Mouse (Mus musculus) liver, postnatal 0 days (tissue): ENCODE data around the gene Mzf1. TPM values are rescaled to one million over a fixed set of nuclear protein-coding genes. Genes with fewer than 3 reads are reported as not detected.

Experiments used
- ATAC-seq: fragments of 200-750 bp; cut with Nextera tagmentation; 2 replicates; pipeline ENCODE4 v1.8.0; 2017; ENCODE audit warnings: mild to moderate bottlenecking, moderate library complexity
- DNase-seq: peaks from one replicate; pipeline ENCODE4 v3.0.0-alpha.2; 2016
- H3K27ac ChIP-seq: fragments of 300-500 bp; sonication (generic); 2 replicates; pipeline ENCODE4 v1.5.1; 2014; ENCODE audit warnings: antibody characterized with exemption, moderate library complexity, mild to moderate bottlenecking, low read depth
- H3K27me3 ChIP-seq: fragments of 300-500 bp; sonication (generic); 2 replicates; pipeline ENCODE4 v1.6.1; 2014; ENCODE audit warnings: low read length, control low read depth, mixed read lengths; ENCODE audit not compliant: insufficient read depth
- H3K36me3 ChIP-seq: fragments of 300-500 bp; sonication (generic); replicated peaks from 2 replicates; pipeline ENCODE4 v1.6.1; 2014; ENCODE audit warnings: mild to moderate bottlenecking, control low read depth, low read length, moderate library complexity, mixed read lengths; ENCODE audit not compliant: insufficient read depth
- H3K4me1 ChIP-seq: fragments of 300-500 bp; sonication (generic); 2 replicates; pipeline ENCODE4 v1.6.1; 2014; ENCODE audit warnings: antibody characterized with exemption, mild to moderate bottlenecking, control low read depth; ENCODE audit not compliant: insufficient read depth
- H3K4me2 ChIP-seq: fragments of 300-500 bp; sonication (generic); 2 replicates; pipeline ENCODE4 v1.6.1; 2014; ENCODE audit warnings: low read depth, mild to moderate bottlenecking, low read length, moderate library complexity, mixed read lengths
- H3K4me3 ChIP-seq: fragments of 300-500 bp; sonication (generic); 2 replicates; pipeline ENCODE4 v1.5.1; 2014; ENCODE audit warnings: low read depth, low read length
- H3K9ac ChIP-seq: fragments of 300-500 bp; sonication (generic); replicated peaks from 2 replicates; pipeline ENCODE4 v1.6.1; 2014; ENCODE audit warnings: mild to moderate bottlenecking, moderate library complexity
- H3K9me3 ChIP-seq: fragments of 300-500 bp; sonication (generic); 2 replicates; pipeline ENCODE4 v1.6.1; 2016; ENCODE audit warnings: mild to moderate bottlenecking, control low read depth, low read length, mixed read lengths
- CTCF ChIP-seq: sonication (generic); IDR thresholded peaks from 2 replicates; pipeline ENCODE4 v1.5.1; 2016; ENCODE audit warnings: antibody characterized with exemption, low read depth
- EP300 ChIP-seq: IDR thresholded peaks from 2 replicates; pipeline ENCODE4 v1.6.1; 2016; ENCODE audit warnings: antibody characterized with exemption, low read depth, mild to moderate bottlenecking
- WGBS: fragments of 180-500 bp; shearing (Covaris S2); extraction: QIAGEN DNeasy Blood & Tissue Kit; methylation state at CpG from one replicate; pipeline ENCODE4 v1.1.7; 2014; ENCODE audit not compliant: insufficient replicate concordance; 5-methylcytosine and 5-hydroxymethylcytosine counted together
- polyA plus RNA-seq: library from polyadenylated mRNA; unstranded; fragments of >200 nt; fragmentation: Nextera tagmentation; extraction: Ambion mirVana; gene quantifications from 2 replicates; pipeline ENCODE4 v1.2.1, GENCODE M21; 2015

Gene Mzf1
- polyA plus RNA-seq, 1 experiment from 2014 or later, result 0.29 TPM

DNA sequence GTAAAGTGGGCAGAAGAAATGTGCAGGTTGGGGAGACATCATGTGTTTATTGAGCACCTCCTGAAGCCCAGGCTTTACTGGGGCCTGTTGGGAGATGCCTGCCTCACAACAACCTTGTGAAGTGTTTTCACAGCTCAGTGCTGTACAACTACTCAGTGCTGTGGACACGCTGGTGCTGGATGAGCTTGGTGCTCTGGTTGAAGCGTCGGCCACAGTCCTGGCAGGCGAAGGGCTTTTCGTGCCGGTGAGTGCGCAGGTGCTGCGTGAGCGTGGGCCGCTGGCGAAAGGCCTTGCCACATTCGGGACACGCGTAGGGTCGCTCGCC, 11.5 kb downstream of the Mzf1 start:
- H3K9me3 ChIP-seq, result no peaks in the 10 kb centered on the region
- peaks cover 20% of the 10 kb centered on the region for H3K4me1 ChIP-seq
- DNase-seq (no peak), ATAC-seq (no peak)
- H3K27ac ChIP-seq, result no peak overlapping the region
- 61% methylated on average over 16 of the region's 16 CpGs for whole genome bisulfite sequencing
- H3K4me2 ChIP-seq, result peak overlapping the region; percentile 67; the same call in 1 of the 2 replicates
- peaks cover 27% of the 10 kb centered on the region for H3K27me3 ChIP-seq
- H3K36me3 ChIP-seq, result no peaks in the 10 kb centered on the region
- TF ChIP-seq CTCF (no peak), EP300 (no peak)
- no peak overlapping the region for H3K9ac ChIP-seq
- H3K4me3 ChIP-seq, result peak overlapping the region; percentile 43; the same call in 1 of the 2 replicates

DNA sequence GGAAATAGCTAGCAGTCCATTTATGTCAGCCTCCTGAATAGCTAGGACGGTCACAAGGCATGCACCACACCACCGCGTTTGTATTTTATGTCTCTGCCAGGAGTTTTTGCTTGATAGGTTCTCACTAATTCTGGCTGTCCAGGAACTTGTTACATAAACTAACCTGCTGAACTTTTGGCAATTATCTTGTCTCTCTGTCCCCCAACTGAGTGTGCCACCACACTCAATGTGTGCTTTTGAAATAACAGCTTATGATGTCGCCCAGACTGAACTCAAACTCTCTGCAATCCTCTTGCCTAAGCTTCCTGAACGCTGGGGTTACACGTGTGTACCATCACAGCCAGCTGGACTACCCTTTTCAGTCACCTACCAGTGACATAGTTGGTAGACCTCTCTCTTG, 12.1 kb downstream of the Mzf1 start:
- no peak for TF ChIP-seq CTCF
- TF ChIP-seq EP300, result no peak

DNA sequence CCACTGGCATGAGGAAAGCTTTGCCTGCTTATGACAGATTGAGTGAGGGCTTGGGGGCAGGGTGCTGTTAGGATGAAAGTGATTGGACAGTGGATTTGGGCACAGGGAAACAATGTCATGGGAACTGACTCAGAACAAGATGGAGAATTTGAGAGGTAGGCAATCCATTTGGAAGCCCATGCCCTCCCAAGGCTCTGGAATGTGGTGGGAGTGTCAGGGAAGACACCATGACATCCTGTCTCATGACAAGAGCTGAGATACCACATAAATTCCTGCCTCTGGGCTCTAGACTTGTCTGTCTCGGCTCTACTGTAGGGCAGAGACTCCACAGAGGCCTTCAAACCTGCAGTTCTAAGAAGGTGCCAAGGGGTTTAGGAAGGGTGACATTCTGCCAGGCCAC, 13.3 kb downstream of the Mzf1 start:
- peaks cover 28% of the 10 kb centered on the region for H3K4me1 ChIP-seq
- TF ChIP-seq CTCF (no peak), EP300 (no peak)
- no peak overlapping the region for H3K9ac ChIP-seq
- H3K36me3 ChIP-seq, result peaks cover 3% of the 10 kb centered on the region; the same call in 1 of the 2 replicates
- no peak overlapping the region for H3K27ac ChIP-seq
- H3K27me3 ChIP-seq, result peaks cover 27% of the 10 kb centered on the region
- no peaks in the 10 kb centered on the region for H3K9me3 ChIP-seq
- WGBS, result 85% methylated on average over 1 of the region's 1 CpGs
- no peak for ATAC-seq
- H3K4me3 ChIP-seq, result no peak overlapping the region
- DNase-seq, result no peak
- H3K4me2 ChIP-seq, result no peak overlapping the region

More for the DNA sequence above, 12.1 kb downstream of the Mzf1 start:
- no peaks in the 10 kb centered on the region for H3K36me3 ChIP-seq
- H3K9ac ChIP-seq, result no peak overlapping the region
- H3K4me1 ChIP-seq, result peaks cover 20% of the 10 kb centered on the region
- no peak overlapping the region for H3K4me2 ChIP-seq
- H3K4me3 ChIP-seq, result no peak overlapping the region
- DNase-seq (no peak), ATAC-seq (no peak)
- H3K27me3 ChIP-seq, result peaks cover 27% of the 10 kb centered on the region
- no peaks in the 10 kb centered on the region for H3K9me3 ChIP-seq
- 72% methylated on average over 6 of the region's 6 CpGs for WGBS
- no peak overlapping the region for H3K27ac ChIP-seq

DNA sequence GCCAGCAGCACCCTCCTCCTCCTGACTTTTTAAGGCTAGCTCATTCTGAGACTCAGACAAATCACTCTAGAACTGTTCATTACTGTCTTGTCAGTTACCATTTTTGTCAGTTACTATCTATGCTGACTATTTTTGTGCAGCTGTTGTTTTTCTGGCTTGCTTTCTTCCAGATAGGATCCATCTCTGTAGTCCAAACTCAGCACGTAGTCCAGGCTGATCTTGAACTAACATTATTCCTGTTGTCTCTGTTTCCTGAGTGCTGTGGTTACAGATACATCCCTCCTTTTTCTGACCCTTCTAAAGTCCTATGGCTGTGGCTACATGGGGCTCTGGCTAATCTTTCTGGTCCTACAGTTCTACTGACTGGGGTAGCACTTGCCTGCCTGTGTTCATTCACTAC, 15.4 kb downstream of the Mzf1 start:
- Histone ChIP-seq H3K4me1 (peaks cover 39% of the 10 kb centered on the region), H3K27ac (peak overlapping the region; percentile 100), H3K9ac (peak overlapping the region; percentile 100; the same call in 1 of the 2 replicates), H3K36me3 (peaks cover 15% of the 10 kb centered on the region), H3K4me3 (peak overlapping the region; percentile 85), H3K27me3 (peaks cover 16% of the 10 kb centered on the region), H3K9me3 (no peaks in the 10 kb centered on the region), H3K4me2 (peak overlapping the region; percentile 85)
- no peak for ATAC-seq
- 42% methylated on average over 1 of the region's 1 CpGs for WGBS
- TF ChIP-seq EP300 (no peak), CTCF (no peak)
- no peak for DNase-seq

DNA sequence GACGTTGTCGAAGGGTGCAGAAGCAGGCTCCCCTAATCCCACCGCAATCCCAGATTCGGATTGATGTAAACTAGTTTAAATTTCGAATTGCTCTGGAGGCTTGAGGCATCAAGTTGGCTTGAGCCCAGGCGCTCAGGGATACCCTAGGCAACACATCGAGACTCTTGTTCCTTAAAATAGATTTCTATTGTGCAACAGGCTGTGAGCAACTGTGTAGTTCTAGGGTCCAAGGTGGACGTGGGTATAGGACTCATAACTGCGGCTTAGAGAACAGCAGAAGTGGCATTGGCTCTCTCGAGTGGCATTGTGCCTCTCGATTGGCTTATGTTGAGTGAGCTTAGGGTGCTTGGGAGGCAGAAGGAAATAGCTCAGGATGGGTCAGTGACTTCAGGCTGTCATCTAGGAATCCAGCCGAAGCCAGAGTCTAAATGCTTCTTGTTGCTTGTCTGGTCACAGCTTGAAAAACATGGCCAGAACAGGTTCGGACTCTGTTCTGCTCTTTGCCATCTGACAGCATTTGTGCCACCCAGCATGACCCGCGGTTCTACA, 15.9 kb downstream of the Mzf1 start:
- peak overlapping the region; percentile 100 for H3K27ac ChIP-seq
- H3K36me3 ChIP-seq, result peaks cover 15% of the 10 kb centered on the region
- peaks cover 39% of the 10 kb centered on the region for H3K4me1 ChIP-seq
- peaks cover 11% of the 10 kb centered on the region for H3K27me3 ChIP-seq
- H3K4me3 ChIP-seq, result peak overlapping the region; percentile 85
- TF ChIP-seq EP300, result no peak
- no peak for TF ChIP-seq CTCF
- ATAC-seq, result no peak
- peak overlapping the region; percentile 85 for H3K4me2 ChIP-seq
- H3K9me3 ChIP-seq, result no peaks in the 10 kb centered on the region
- DNase-seq, result no peak
- 12% methylated on average over 15 of the region's 15 CpGs for WGBS
- H3K9ac ChIP-seq, result peak overlapping the region; percentile 100

DNA sequence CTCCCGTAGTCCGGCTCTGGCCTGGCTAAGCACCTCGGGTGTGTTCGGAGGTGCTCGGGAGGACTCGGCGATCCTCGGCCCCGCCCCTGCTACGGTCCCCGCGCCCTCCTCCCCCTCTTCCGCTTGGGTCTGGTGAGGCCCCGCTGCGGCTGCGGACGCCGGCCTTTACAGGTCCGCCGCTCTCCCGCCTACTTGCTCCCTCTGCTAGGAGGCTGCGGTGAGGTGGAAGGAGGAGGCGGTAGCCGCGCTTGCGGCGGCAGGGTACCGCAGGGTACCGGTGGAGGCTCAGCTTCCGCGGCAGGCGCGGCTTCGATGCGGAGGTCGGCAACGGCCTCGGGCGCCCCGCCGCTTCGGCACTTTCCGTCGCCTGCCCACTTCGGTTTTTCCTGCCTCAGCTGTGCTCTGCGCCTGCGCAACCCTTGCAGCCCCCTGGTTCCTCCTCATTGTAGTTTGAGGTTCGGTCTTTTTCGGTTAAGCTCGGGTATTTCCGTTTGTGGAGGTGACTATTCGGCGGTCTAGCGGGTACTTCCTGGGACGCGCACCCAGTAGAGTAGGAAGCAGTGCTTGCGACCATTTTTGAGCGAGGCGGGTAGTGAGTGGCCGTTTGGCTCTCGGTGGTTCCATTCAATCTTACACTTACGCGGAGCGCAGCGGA, 16.5 kb downstream of the Mzf1 start, which contains the start of gene Ube2m:
Gene Ube2m, minus strand, starts transcription at position 375 of the 655 bp plus-strand sequence.
- H3K27ac ChIP-seq, result peak within 1 kb of the TSS; percentile 100
- H3K4me2 ChIP-seq, result peak within 1 kb of the TSS; percentile 85
- peaks cover 4% of the 10 kb centered on the region; the same call in 1 of the 2 replicates for H3K27me3 ChIP-seq
- TF ChIP-seq CTCF, result no peak
- no peak for TF ChIP-seq EP300
- ATAC-seq (peak; percentile 92), DNase-seq (peak; percentile 96)
- peak within 1 kb of the TSS; percentile 85 for H3K4me3 ChIP-seq
- peak within 1 kb of the TSS; percentile 100 for H3K9ac ChIP-seq
- peaks cover 18% of the 10 kb centered on the region for H3K36me3 ChIP-seq
- H3K9me3 ChIP-seq, result no peaks in the 10 kb centered on the region
- WGBS, result under 1% methylated on average over 62 of the region's 65 CpGs
- peaks cover 39% of the 10 kb centered on the region for H3K4me1 ChIP-seq
